Mouse (Mus musculus) spleen, adult 12 weeks (tissue): ENCODE data around the gene Hemk1.
"Not testable (repeated sequence)": the region's sequence is repeated elsewhere in the genome, so short reads cannot be mapped to it uniquely, and the experiment has no call there.

Source experiments
- DNase-seq: peaks from one replicate; pipeline ENCODE4 v3.0.0; 2022; ENCODE audit warnings: low spot score

Gene Hemk1

GRCm38 (mm10) chr9:107308346-107309000 is 29.7 kb downstream of the Hemk1 start:
- DNase-seq = no peak

- no peak for DNase-seq
Observed at GRCm38 (mm10) chr9:107307886-107308285, 30.3 kb downstream of the Hemk1 start.

GRCm38 (mm10) chr9:107307099-107307872 is 30.9 kb downstream of the Hemk1 start:
- DNase-seq = no peak

GRCm38 (mm10) chr9:107306673-107307072 is 31.5 kb downstream of the Hemk1 start:
- DNase-seq = not testable (repeated sequence)

- no peak for DNase-seq
Observed at GRCm38 (mm10) chr9:107305601-107306542, 32.3 kb downstream of the Hemk1 start.

GRCm38 (mm10) chr9:107305012-107305411 is 33.1 kb downstream of the Hemk1 start:
- DNase-seq = no peak

GRCm38 (mm10) chr9:107304383-107304782 is 33.8 kb downstream of the Hemk1 start:
- no peak for DNase-seq

DNA sequence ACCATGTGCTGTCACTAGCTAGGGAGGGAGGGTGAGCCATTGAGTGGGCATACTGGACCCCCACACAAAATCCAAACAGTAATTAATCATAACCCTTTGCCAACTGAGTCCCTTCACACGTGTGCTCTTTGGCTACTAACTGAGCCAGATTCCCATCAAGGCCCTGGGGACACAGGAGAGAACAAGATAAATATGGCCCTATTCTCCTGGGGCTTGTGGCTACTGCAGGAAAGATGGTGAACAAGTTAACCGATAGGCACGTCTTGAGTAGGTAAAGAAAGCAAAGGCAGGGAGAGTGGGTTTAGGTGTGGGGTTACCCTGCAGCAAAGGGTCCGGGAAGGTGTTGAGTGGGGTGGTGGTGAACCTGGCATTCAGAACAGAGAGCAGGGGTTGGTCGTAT is 34.2 kb downstream of the Hemk1 start:
- DNase-seq = no peak

- DNase-seq = no peak
Observed at GRCm38 (mm10) chr9:107303121-107303820, 34.9 kb downstream of the Hemk1 start.

- no peak for DNase-seq
Observed at GRCm38 (mm10) chr9:107302592-107302991, 35.6 kb downstream of the Hemk1 start.

DNA sequence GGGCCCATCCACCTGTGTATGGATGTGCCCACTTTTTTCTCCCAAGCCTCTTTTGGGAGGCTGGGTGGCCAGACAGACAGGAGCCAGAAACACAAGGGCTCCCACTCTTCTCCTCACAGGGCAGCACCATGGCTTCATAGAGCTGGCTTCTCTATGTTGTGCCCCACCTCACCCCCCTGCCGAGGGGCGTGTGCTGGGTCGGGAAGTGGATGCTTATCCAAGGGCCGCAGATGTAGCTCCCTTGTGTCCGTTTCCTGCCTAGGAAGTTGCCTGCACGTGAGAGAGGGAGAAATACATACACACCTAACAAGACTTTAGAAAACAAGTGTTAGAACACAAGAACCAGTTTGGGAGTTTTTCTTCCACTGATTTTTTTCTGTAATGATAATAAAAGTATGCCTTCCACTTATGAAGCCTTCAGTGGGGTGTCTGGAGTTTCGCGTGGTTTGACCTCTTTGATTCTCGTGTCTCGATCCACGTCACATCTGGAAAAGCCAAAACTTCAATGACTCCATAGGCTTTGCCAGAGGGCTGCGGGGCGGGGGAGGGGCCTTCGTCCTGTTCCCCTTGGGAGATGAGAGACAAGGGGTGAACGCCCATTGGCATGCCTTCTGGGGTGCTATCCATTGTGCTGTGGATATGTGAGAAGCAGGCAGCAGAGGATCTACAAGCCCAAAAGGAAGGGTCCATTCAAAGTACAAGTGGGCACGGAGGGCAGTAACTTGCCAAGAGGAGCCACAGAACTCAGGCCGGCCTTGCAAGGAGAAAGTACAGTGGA is 36.4 kb downstream of the Hemk1 start:
- DNase-seq = no peak

DNA sequence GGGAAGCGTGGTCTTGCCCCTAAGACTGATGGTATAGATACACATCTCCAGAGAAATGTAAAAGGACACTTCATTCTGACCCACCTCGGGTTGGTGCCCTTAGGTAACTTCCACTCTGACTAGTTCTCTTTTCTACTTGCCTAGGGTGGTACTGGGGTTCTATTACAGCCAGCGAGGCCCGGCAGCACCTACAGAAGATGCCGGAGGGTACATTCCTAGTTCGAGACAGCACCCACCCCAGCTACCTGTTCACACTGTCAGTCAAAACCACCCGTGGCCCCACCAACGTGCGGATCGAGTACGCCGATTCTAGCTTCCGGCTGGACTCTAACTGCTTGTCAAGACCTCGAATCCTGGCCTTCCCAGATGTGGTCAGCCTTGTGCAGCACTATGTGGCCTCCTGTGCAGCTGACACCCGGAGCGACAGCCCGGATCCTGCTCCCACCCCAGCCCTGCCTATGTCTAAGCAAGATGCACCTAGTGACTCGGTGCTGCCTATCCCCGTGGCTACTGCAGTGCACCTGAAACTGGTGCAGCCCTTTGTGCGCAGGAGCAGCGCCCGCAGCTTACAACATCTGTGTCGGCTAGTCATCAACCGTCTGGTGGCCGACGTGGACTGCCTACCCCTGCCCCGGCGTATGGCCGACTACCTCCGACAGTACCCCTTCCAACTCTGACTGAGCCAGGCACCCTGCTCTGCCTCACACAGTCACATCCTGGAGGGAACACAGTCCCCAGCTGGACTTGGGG is 37.8 kb downstream of the Hemk1 start:
- DNase-seq = no peak

GRCm38 (mm10) chr9:107299783-107300182 is 38.4 kb downstream of the Hemk1 start:
- no peak for DNase-seq

- DNase-seq = no peak
Observed at GRCm38 (mm10) chr9:107298876-107299275, 39.3 kb downstream of the Hemk1 start.

DNA sequence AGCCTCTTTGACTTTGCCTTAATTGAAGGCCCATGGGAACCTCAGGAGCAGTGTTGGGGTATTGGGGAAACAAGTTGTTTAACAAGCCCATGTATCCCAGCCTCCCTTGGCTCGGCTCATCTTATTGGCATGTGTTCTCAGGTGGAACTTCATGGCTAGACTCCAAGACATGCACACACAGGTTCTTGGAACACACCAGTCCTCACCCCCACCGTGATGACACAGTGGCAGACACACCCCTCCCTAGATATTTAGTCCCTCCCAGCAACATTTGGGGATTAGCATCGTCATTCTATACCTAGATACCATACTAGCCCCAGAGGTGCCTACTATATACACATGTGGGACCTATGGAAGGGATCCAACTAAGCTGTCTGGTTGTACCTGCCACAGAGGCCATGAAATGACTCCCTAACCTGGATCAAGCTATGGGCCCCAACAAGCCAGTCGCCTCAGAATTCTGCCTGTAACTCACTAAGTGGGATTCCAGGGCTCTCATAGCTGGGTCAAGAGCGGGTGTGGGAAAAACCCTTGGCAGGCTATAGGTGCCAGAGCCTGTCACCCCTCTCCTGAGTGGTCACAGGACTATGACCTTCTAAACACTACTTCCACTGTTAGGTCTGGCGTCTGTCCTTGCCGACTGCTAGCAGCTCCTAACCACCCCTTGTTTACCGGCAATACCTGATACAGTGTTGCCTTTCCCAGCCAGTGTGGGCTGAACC is 39.9 kb downstream of the Hemk1 start:
- DNase-seq = peak; percentile 17

GRCm38 (mm10) chr9:107297658-107298057 is 40.5 kb downstream of the Hemk1 start:
- no peak for DNase-seq

- no peak for DNase-seq
Observed at GRCm38 (mm10) chr9:107297059-107297458, 41.1 kb downstream of the Hemk1 start.

GRCm38 (mm10) chr9:107296501-107296965 is 41.6 kb downstream of the Hemk1 start:
- DNase-seq = peak; percentile 83

- no peak for DNase-seq
Observed at GRCm38 (mm10) chr9:107296041-107296440, 42.1 kb downstream of the Hemk1 start.

DNA sequence AAGGTAGTCTGAATTCAATTTTAAA is 42.3 kb downstream of the Hemk1 start, which contains the start of gene Cish:
Gene Cish, plus strand, starts transcription at position 11 of the 25 bp plus-strand sequence.
- no peak for DNase-seq
